Mouse (Mus musculus) gastrocnemius, postnatal 4 days (tissue): ENCODE results near the gene Rsph14. TPM values are rescaled to one million over a fixed set of nuclear protein-coding genes. Genes with fewer than 3 reads are reported as not detected.
A peak's percentile ranks its signal among the peaks of the same experiment; 100 is the strongest.

Experiments used
- DNase-seq, 2 experiments: peaks; one replicate each; pipeline ENCODE4 v3.0.0; 2021 to 2022; ENCODE audit warnings: low spot score in 2 of 2, mixed read lengths in 2 of 2
- long read RNA-seq, 2 experiments: library from polyadenylated mRNA; stranded (forward); transcript quantifications; one replicate each; pipeline ENCODE4 v2.0.0; 2021
- total RNA-seq, 2 experiments: library from RNA; stranded (reverse); gene quantifications; 2 replicates each; pipeline ENCODE4 v1.2.3; 2021

Gene Rsph14
- not detected for total RNA-seq
- long read RNA-seq, experiment 1: 0 reads
- long read RNA-seq, experiment 2: 0 reads

DNA sequence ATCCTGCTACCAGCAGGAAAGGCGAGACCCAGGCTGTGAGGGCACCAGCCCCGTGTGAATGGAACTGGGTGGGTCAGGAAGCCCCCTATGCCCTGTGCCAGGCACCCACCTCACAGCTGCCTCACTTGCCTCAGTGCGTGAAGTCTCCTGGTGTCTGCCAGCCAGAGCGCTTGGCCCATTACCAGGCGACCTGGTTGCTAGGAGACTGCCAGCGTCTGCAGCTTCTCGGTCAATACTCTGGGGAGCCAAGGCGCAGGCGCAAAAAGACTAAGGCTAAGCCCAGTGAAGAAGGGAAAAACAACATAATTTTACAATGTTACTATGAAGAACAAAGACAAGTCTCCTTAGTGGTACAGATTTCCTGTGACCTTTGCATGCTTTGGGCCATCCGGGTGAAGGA is at the start of gene Rsph14:
Gene Rsph14, minus strand, starts transcription at position 192 of the 400 bp plus-strand sequence.
- peak; percentile 37 to 61 for DNase-seq

DNA sequence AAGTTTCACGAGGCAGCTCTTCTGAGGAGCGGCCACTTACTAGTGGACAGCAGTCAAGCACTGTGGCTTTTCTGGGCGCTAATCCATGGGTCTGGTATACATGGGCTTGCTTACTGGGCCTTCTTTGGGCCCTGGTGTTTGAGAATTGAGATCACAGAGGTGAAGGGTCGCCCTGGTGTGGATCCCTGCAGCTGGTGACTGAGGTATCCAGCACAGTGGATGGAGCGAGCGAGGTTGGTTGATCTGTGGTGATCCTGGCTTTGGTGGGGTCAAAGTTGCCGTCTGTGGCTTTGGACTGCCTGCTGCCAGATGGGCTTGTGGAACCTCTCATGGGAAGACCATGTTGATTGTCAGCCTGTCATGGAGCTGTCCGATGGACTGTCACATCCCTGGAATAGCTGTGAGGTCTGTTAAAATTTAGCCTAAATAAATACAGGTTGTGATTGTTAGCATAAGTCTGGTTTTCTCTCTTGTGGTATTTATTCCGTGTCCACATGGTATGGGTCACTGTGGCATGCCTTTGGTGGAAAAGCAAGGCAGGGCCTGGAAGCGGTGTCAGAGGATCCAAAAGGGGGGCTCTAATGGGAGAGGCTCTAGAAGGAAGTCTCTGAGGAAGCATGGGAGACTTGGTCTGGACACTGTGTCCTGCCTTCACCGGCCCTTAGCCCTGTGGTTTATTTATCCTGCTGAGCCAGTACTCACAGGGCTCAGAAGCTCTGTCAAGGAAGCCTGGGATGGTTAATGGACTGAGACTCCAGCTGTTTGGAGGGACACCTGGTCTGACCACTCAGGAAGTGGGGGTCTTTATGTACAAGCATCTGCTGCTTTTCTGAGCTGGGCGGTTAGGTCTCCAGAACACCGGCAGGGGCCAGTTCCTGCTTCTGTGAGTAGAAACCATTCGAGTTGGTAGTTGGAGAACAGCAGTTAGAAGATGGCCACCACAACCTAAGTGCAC is 46.1 kb upstream of the Rsph14 start:
- DNase-seq: no peak

DNA sequence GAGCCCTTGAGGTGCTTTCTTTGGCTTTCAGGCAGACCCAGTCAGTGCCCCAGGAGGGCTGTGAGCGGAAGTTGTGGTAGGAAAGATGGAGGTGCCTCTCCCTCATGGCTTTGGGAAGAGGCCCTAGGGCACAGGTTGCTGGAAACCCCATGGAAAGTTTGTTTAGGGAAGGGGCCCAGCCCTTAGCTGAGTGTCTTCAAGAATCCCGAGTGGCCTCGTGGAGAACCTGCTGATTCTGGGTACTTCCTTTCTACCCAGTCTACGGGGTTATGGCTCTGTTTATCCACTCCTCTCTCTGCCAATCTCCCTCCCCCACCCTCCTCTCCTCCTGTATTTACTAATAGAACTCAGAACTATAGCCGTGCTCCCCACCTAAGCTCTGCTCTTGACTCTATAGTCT is 43.3 kb upstream of the Rsph14 start:
- DNase-seq: no peak

DNA sequence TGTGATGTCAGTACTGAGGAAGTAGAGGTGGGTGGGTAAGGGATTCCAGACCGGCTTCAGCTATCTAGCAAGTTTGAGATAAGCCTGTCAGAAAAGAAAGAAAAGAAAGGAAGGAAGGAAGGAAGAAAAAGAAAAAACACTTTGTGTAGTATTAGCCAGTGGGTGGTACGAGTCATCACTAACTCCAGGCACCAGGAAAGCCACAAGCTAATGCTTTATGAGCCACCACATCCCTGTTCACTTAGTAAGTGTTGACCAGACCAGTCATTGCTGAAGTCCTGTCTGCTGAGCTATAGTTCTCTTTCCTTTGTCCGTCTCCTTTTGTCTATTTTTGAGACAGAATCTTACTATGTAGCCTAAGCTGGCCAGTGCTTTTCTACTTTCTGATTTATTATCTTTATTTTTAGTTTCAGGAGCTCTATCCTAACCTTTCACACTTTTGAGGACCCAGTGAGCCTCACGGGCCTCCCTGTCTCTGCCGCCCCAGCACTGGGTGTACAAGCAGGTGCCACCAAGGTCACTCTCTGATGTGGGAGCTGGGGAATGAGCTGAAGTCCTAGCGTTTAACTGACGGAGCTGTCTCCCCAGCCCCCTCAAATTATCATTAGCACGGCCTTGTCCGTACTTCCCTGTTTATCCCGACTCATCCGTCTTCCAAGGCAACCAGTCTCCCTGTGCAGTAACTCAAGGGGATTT is 38.0 kb upstream of the Rsph14 start:
- DNase-seq: no peak

DNA sequence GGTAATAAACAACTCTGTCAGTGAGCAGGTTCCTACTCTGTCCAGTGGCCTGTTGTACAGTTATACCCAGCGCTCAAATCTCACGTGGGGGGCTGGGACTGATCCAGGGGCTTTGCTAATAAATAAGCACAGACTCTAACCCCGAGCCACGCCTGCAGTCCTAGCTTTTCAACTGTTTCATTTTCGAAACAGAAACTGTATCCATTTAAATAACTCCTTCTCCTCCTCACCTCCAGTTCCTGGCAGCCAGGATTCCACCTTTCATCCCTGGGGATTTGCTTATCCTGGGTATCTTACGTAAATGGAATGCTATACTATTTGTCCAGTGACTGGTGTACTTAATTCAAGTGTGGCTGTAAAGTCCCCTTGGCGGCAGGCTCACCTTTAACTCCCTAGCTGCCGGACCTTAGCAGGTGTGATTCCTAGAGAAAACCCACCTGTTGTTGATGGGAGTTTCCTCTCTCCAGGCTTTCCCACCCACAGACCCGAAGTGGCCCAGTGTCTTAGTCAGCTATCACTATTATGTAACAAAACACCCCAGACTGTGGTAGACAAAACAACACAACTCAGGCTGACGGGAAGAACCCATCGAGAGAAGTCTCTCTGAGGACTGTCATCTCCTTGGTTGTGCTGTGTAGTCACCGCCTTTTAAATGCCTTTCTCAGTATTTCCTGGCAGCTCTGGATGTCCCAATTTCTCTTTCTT is 36.4 kb upstream of the Rsph14 start:
- no peak for DNase-seq

DNA sequence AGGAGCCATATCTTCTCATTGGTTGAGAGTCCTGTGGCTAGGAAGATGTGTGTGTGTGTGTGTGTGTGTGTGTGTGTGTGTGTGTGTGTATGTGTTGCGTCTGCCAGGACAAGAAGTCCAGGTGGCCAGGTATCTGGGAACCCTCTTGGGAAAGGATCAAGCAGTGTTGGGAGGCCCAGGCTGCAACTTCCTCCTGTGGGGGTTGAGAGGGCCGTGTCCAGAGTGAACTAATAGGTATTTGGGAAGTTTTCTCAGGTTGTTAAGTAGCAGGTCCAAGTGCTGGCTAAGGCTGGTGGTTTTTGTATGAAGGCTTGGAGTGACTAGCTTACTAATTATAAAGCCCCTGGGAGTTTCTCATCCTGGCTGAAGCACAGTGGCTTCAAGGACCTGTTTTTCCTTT is 35.7 kb upstream of the Rsph14 start:
- DNase-seq: no peak

DNA sequence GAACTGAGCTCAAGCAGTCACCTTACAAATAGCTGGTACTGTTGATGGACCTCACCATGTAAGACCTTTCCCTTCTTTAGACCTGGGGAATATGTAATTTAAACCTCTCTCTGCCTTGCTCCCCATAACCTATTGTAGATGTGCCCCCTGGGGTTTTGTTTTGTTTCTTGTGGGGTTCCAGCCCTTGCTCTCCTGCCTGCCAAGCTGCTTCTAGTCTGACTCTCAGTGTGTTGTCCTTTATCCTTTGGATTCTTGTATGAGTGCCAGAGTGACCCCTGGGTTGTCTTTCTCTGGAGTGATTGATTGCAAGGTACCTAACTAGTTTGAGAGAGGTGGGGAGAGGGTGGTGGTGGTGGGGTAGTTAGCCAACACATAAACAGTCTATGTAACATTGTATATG is 35.1 kb upstream of the Rsph14 start:
- DNase-seq: no peak

DNA sequence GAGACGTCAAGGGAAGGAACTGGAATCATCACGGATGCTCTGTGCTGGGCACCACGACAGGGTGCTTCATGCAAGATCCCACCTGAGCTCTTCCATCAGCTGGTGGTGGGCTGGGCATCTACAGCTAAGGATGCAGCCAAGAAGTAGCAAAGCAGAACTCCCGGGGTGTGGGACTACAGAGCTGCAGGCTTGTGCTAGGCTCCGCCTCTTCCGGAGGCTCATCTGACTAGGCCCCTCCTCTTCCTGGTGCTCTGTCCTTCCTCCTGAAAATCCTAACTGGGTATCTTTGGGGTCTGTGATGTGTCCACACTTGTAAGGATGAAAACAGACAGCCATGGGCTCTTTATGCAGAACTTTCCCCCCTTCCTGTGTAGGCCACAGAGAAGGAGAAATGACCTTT is 33.3 kb upstream of the Rsph14 start:
- DNase-seq: no peak

DNA sequence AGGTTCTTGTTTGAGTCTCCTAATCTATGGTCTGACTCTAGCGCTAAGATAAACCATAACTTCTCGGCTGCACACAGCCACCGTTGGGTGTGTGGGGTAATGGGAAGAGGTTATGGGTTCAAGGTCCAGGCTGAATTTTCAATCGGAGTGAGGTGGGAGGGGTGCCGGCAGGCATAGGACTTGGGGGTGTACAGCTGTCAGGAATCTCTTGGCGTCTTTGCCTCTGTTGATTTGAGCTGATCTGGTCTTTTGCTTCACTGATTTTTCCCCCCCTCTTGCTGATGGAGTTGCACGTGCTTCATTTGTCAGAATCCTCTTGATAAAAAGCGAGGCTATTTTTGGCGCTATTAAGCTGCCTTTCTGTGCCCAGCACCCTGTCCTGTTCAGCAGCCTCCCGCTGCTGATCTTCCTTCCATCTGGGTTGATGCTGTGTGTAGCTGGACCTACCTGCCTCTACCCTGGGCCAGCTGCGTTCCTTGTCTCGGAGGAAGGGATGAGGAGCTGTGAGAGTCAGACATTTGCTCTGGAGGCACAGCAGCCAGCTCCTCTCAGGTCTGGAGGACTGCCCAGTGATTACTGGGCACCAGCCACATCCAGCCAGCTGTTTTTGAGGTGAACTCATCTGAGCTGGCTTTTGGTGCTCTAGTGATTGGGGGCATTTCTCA is 31.0 kb upstream of the Rsph14 start:
- no peak for DNase-seq

DNA sequence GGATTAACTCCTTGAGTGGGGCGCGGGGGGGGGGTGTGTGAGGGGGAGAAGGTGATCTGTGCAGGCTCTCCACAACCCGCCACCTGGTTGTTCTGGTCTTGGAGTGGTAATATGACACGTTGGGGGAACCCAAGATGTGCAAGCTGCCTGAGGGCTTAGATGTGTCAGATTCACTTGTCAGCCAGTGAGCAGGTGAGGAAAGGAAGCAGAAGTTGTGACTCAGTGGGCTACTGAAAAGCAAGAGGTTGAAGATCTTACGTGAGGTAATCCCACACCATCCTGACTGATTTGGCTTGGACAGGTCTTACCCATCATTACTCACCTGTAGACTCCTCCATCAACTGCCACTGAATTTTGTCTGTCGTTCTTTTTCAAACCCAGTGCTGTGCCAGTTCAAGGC is 30.2 kb upstream of the Rsph14 start:
- no peak for DNase-seq

DNA sequence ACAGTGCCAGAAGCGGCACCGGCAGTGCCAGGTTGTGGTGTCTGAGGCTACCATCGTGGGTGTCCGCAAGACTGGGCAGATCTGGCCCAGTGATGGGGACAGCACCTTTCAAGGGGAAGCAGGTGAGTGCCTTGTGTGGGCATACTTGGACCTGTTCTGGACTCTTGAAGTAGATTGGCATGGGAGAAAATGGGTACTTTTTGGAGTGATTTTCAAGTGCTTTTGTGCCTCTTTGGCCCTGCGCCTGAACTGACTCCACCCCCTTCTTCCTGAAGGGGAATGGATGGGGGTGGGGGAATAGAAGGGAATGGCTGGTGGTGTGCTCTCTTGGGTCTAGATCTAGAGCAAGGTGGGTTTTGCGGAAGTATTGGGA is 29.8 kb upstream of the Rsph14 start:
- no peak for DNase-seq

DNA sequence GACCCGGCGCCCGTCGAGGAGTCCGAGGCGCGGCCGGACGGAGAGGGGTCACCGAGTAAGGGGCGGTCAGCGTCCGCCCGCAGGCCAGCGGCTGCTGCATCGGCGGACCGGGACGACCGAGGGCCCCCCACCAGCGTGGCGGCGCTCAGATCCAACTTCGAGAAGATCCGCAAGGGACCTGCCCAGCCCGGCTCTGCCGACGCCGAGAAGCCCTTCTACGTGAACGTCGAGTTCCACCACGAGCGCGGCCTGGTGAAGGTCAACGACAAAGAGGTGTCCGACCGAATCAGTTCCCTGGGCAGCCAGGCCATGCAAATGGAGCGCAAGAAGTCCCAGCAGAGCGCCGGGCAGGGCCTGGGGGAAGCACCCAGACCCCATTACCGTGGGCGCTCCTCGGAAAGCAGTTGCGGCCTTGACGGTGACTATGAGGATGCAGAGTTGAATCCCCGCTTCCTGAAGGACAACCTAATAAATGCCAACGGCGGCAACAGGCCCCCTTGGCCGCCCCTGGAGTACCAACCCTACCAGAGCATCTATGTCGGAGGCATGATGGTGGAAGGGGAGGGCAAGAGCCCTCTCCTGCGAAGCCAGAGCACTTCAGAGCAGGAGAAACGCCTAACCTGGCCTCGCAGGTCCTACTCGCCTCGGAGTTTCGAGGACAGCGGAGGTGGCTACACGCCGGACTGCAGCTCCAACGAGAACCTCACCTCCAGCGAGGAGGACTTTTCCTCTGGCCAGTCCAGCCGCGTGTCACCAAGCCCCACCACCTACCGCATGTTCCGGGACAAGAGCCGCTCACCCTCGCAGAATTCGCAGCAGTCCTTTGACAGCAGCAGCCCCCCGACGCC is 29.2 kb upstream of the Rsph14 start:
- DNase-seq: peak; percentile 30 to 35

DNA sequence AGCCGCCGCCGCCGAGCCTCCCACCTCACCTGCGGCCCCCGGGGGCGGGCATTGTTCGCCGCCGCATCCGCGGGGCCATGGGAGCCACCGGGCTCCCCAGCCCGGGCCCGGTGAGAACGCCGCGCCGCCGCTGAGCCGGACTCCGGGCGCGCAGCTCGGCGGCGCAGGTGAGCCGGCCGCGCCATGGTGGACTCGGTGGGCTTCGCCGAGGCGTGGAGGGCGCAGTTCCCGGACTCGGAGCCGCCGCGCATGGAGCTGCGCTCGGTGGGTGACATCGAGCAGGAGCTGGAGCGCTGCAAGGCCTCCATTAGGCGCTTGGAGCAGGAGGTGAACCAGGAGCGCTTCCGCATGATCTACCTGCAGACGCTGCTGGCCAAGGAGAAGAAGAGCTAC is 28.5 kb upstream of the Rsph14 start:
- DNase-seq: no peak

DNA sequence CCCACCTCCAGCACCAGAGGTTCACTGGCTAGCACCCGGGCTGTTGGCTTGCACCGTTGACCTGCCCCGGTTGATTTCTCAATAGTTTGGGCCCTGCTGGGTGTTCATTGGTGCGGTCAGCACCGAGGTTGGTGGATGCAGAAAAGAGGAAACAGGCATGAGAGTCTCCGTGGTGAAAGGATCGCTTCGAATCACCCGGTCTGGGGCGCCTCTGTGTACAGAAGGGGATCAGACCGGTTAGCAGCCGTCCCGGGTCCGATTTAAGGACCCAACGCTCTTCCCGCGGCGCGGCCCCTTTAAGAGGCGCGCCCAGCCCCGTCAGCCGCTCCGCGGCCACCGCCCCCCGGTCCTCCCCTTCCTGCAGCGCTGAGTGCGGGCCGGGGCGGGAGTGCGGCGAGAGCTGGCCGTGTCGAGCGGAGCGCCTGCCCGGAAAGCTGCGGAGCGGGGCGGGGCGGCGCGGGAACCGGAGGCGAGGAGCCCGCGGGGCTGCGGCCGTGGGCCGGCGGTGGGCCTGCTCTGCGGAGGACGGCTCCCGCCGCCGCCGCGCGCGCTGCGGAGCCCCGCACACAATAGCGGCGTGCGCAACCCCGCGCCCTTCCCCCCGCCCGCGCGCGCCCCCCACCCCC is 27.9 kb upstream of the Rsph14 start, which contains the start of gene Bcr:
Gene Bcr, plus strand, starts transcription at position 376 of the 626 bp plus-strand sequence.
- DNase-seq: peak; percentile 61 to 77

DNA sequence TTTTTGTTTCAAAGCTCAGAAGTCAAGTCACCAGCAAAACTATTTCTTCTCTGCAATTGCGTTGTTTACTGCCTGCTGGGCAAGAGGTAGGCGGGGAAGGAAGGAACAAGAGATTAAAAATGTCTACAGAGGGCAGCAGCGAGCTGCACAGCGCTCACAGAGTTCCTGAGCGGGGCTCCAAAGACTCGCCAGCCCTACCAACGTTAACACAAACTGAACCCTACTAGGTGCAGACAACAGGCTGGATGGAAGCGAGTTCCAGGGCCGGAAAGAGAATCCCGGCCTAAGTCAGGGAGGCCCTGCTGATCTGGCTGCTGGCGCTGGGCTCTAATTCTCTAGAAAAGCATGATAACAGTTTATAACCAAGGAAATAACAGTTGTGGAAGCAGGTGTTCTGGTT is 27.0 kb upstream of the Rsph14 start:
- DNase-seq: peak in 1 of 2 experiments; percentile 67

DNA sequence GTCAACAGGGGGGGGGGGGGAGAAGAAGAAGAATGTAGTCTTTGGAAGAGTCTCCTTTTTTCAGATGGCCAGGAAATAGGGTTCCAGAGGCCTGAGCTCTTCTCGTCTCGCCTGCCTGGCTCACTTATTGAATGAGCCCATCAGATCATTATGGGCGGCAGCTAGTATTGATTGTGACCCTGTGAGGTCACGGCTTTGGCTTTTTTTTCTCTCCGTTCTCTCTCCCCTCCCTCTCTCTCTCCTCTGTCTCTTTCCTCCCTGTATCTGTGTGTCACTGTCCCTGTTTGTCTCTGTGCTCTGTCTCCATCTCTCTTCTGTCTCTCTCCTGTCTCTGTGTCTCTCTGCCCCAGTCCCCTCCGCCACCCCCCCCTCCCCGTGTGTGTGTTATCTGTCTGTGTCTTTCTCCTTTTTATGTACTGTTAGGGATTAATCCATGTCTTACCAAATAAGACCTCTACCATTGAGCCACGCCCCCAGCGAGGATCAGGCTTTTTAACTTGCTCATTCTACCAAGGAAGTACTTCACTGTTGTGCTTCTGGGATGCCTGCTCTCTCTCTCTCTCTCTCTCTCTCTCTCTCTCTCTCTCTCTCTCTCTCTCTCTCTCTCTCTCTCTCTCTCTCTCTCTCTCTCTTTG is 26.5 kb upstream of the Rsph14 start:
- no peak for DNase-seq

DNA sequence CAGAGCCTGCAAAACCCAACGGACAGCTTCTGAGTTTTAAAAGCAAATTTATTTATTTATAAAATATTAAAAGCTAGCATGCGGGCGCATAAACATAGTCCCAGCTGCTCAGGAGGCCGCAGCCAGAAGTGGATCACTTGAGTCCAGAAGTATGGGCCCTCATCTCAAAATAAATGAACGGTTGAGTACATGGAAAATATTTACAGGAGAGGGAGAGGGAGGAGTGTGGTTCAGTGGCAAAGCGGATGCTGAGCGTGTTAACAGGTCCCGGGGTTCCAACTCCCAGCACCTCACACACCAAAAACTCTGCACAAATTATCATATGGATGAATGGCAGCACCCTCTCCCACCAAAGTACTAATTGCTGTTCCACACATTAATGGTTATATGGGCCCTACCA is 25.9 kb upstream of the Rsph14 start:
- DNase-seq: no peak

DNA sequence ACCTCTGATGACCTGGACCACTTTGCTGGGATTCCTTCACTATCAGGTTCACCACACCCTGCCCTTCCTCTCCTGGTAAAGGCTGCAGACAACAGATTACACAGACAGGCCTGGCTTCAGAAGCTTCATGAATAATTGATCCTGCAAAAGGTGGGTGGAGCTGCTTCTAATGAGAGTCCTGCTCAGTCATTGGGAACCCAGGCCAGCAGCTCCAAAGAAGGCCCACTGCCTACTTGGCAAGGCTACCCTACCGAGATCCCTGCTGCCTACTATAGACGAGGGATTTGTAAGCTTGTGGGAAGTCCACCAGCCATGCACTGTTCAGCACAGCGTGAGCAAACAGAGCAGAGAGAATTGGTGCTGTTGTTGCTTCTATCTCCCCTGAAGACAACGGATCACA is 23.9 kb upstream of the Rsph14 start:
- no peak for DNase-seq

DNA sequence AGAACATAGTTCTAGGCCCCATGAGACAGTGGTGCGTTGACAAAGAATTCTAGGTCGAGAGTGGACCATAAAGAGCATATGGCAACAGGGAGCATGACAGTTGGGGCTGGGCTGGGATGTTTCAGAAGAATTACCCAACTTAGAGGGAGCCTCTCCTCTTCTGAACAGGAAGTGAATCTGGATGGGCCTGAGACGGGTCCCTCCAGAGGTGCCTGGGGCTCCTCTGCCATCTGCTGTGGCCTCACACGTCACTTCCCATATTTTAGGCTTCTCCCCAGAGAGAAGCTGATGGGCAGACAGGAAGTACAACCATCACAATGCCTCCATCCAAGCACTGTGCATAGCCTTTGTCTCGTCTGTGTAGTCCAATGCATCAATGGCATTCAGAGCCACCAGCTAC is 23.3 kb upstream of the Rsph14 start:
- no peak for DNase-seq
